Mouse (Mus musculus) adrenal gland, postnatal 4 days (tissue): Measurements from ENCODE around the gene Krt222. TPM values are rescaled to one million over a fixed set of nuclear protein-coding genes. Genes with fewer than 3 reads are reported as not detected.

Source experiments
- DNase-seq, 2 experiments: peaks; one replicate each; pipeline ENCODE4 v3.0.0; 2021 to 2022; ENCODE audit warnings: low spot score in 2 of 2, mixed read lengths in 2 of 2
- total RNA-seq, 2 experiments: library from RNA; stranded (reverse); gene quantifications; 2 replicates each; pipeline ENCODE4 v1.2.3; 2021

Gene Krt222
- total RNA-seq, 2 experiments from 2014 or later, result 1.2 to 1.9 TPM

- DNase-seq, result no peak
Measured at GRCm38 (mm10) chr11:99242056-99242455, 1.8 kb downstream of the Krt222 start.

- DNase-seq, result no peak
Measured at GRCm38 (mm10) chr11:99238468-99238867, 5.4 kb downstream of the Krt222 start.

GRCm38 (mm10) chr11:99231049-99231816 is 12.7 kb downstream of the Krt222 start:
- no peak for DNase-seq

GRCm38 (mm10) chr11:99230261-99231048 is 13.4 kb downstream of the Krt222 start, which contains the start of gene Smarce1:
TSS of gene Smarce1 (minus strand) at chr11:99231017.
- DNase-seq, result peak; percentile 59 to 64

GRCm38 (mm10) chr11:99229641-99230260 is 14.1 kb downstream of the Krt222 start:
- DNase-seq, result no peak

GRCm38 (mm10) chr11:99226298-99226697 is 17.6 kb downstream of the Krt222 start:
- DNase-seq, result no peak

- no peak for DNase-seq
Measured at GRCm38 (mm10) chr11:99223310-99223709, 20.6 kb downstream of the Krt222 start.

GRCm38 (mm10) chr11:99221811-99222210 is 22.1 kb downstream of the Krt222 start:
- no peak for DNase-seq

GRCm38 (mm10) chr11:99217248-99217986 is 26.5 kb downstream of the Krt222 start:
- DNase-seq, result no peak

- DNase-seq, result no peak
Measured at GRCm38 (mm10) chr11:99216181-99216580, 27.7 kb downstream of the Krt222 start.

- DNase-seq, result no peak
Measured at GRCm38 (mm10) chr11:99212693-99213092, 31.2 kb downstream of the Krt222 start.

GRCm38 (mm10) chr11:99211964-99212363 is 31.9 kb downstream of the Krt222 start:
- DNase-seq, result no peak

GRCm38 (mm10) chr11:99208105-99208669 is 35.7 kb downstream of the Krt222 start:
- no peak for DNase-seq

GRCm38 (mm10) chr11:99207449-99207848 is 36.4 kb downstream of the Krt222 start:
- DNase-seq, result no peak

- no peak for DNase-seq
Measured at GRCm38 (mm10) chr11:99206954-99207353, 36.9 kb downstream of the Krt222 start.

- DNase-seq, result peak in 1 of 2 experiments; percentile 20
Measured at GRCm38 (mm10) chr11:99189154-99189582, 54.7 kb downstream of the Krt222 start.

GRCm38 (mm10) chr11:99187348-99187747 is 56.5 kb downstream of the Krt222 start:
- no peak for DNase-seq

GRCm38 (mm10) chr11:99186836-99187235 is 57.0 kb downstream of the Krt222 start:
- no peak for DNase-seq
